Mouse (Mus musculus) liver (tissue): ENCODE data around the gene Gli3.

ENCODE experiments used
- DNase-seq: peaks from one replicate; pipeline ENCODE4 v3.0.0-alpha.2; 2020; ENCODE audit warnings: mixed read lengths

Gli3 gene

GRCm38 (mm10) chr13:15495820-15496219, 32.8 kb downstream of the Gli3 start:
- no peak for DNase-seq

GRCm38 (mm10) chr13:15498338-15498737, 35.3 kb downstream of the Gli3 start:
- DNase-seq: no peak

- DNase-seq: no peak
These were observed 47.9 kb downstream of the Gli3 start for GRCm38 (mm10) chr13:15510925-15511324.

- DNase-seq: no peak
These were observed 50.1 kb downstream of the Gli3 start for GRCm38 (mm10) chr13:15513114-15513513.

- DNase-seq: no peak
These were observed 51.0 kb downstream of the Gli3 start for GRCm38 (mm10) chr13:15514082-15514481.

- no peak for DNase-seq
These were observed 54.2 kb downstream of the Gli3 start for GRCm38 (mm10) chr13:15517048-15517760.

GRCm38 (mm10) chr13:15520353-15520752, 57.3 kb downstream of the Gli3 start:
- no peak for DNase-seq

- no peak for DNase-seq
These were observed 59.1 kb downstream of the Gli3 start for GRCm38 (mm10) chr13:15522153-15522552.

GRCm38 (mm10) chr13:15524208-15524607, 61.2 kb downstream of the Gli3 start:
- DNase-seq: no peak

GRCm38 (mm10) chr13:15526691-15527090, 63.7 kb downstream of the Gli3 start:
- no peak for DNase-seq

- DNase-seq: no peak
These were observed 68.5 kb downstream of the Gli3 start for GRCm38 (mm10) chr13:15531568-15531967.

GRCm38 (mm10) chr13:15537206-15537605, 74.2 kb downstream of the Gli3 start:
- DNase-seq: no peak

- no peak for DNase-seq
These were observed 74.6 kb downstream of the Gli3 start for GRCm38 (mm10) chr13:15537611-15538010.

GRCm38 (mm10) chr13:15538389-15538788, 75.4 kb downstream of the Gli3 start:
- no peak for DNase-seq

- DNase-seq: no peak
These were observed 79.0 kb downstream of the Gli3 start for GRCm38 (mm10) chr13:15542053-15542452.

GRCm38 (mm10) chr13:15543169-15543887, 80.3 kb downstream of the Gli3 start:
- no peak for DNase-seq

- no peak for DNase-seq
These were observed 81.0 kb downstream of the Gli3 start for GRCm38 (mm10) chr13:15543888-15544640.

GRCm38 (mm10) chr13:15545346-15545896, 82.4 kb downstream of the Gli3 start:
- DNase-seq: no peak

- DNase-seq: no peak
These were observed 83.2 kb downstream of the Gli3 start for GRCm38 (mm10) chr13:15546258-15546657.

- no peak for DNase-seq
These were observed 86.4 kb downstream of the Gli3 start for GRCm38 (mm10) chr13:15549466-15549865.

- DNase-seq: no peak
These were observed 87.1 kb downstream of the Gli3 start for GRCm38 (mm10) chr13:15550027-15550602.

- no peak for DNase-seq
These were observed 87.7 kb downstream of the Gli3 start for GRCm38 (mm10) chr13:15550731-15551130.

- no peak for DNase-seq
These were observed 89.0 kb downstream of the Gli3 start for GRCm38 (mm10) chr13:15552009-15552408.
